Mouse (Mus musculus) embryo, embryonic 11.5 days (tissue): ENCODE measurements at regions not wholly inside any gene's neighbourhood (a gene's known extent, or its start where the extent isn't known, plus 50 kb on each side); places are given as distances from the start of the nearest gene placed in this dataset.
A peak's percentile ranks its signal among the peaks of the same experiment; 100 is the strongest.

Experiments used
- DNase-seq: peaks from one replicate; pipeline ENCODE4 v3.0.0-alpha.2; 2012; ENCODE audit warnings: low read depth, low spot score

GRCm38 (mm10) chr17:85766556-85766955 is 78.5 kb upstream of the Six2 start:
- no peak for DNase-seq

GRCm38 (mm10) chr17:85758581-85759098 is 70.6 kb upstream of the Six2 start:
- DNase-seq: no peak

GRCm38 (mm10) chr17:85757647-85758046 is 69.6 kb upstream of the Six2 start:
- no peak for DNase-seq

- DNase-seq: no peak
These were observed 67.5 kb upstream of the Six2 start for GRCm38 (mm10) chr17:85755557-85755956.

- peak; percentile 62 for DNase-seq
These were observed 60.6 kb upstream of the Six2 start for GRCm38 (mm10) chr17:85748649-85749081.

- DNase-seq: peak; percentile 36
These were observed 60.0 kb upstream of the Six2 start for GRCm38 (mm10) chr17:85747976-85748648.
